Mouse (Mus musculus) adrenal gland, adult (tissue): ENCODE data around the gene Heg1.

Experiments used
- DNase-seq, 2 experiments: peaks; one replicate each; pipeline ENCODE4 v3.0.0; 2022 to 2023; ENCODE audit warnings: low spot score in 1 of 2; ENCODE audit not compliant: inconsistent age in 2 of 2

Gene Heg1

GRCm38 (mm10) chr16:33704289-33704688 is 20.1 kb downstream of the Heg1 start:
- DNase-seq: no peak

GRCm38 (mm10) chr16:33705258-33705657 is 21.1 kb downstream of the Heg1 start:
- DNase-seq: no peak

- no peak for DNase-seq
Observed at GRCm38 (mm10) chr16:33706111-33706890, 22.1 kb downstream of the Heg1 start.

- no peak for DNase-seq
Observed at GRCm38 (mm10) chr16:33708031-33708430, 23.9 kb downstream of the Heg1 start.

- no peak for DNase-seq
Observed at GRCm38 (mm10) chr16:33708585-33709397, 24.6 kb downstream of the Heg1 start.

- DNase-seq: peak; percentile 57 to 83
Observed at GRCm38 (mm10) chr16:33714271-33714670, 30.1 kb downstream of the Heg1 start.

- no peak for DNase-seq
Observed at GRCm38 (mm10) chr16:33723241-33723640, 39.1 kb downstream of the Heg1 start.

GRCm38 (mm10) chr16:33723983-33724382 is 39.8 kb downstream of the Heg1 start:
- no peak for DNase-seq

GRCm38 (mm10) chr16:33726261-33726660 is 42.1 kb downstream of the Heg1 start:
- no peak for DNase-seq

- DNase-seq: no peak
Observed at GRCm38 (mm10) chr16:33726892-33727291, 42.7 kb downstream of the Heg1 start.

- no peak for DNase-seq
Observed at GRCm38 (mm10) chr16:33728427-33728826, 44.3 kb downstream of the Heg1 start.

GRCm38 (mm10) chr16:33731291-33731690 is 47.1 kb downstream of the Heg1 start:
- no peak for DNase-seq

GRCm38 (mm10) chr16:33732237-33732749 is 48.1 kb downstream of the Heg1 start:
- DNase-seq: no peak

GRCm38 (mm10) chr16:33732846-33733580 is 48.8 kb downstream of the Heg1 start:
- no peak for DNase-seq

GRCm38 (mm10) chr16:33733864-33734263 is 49.7 kb downstream of the Heg1 start:
- no peak for DNase-seq

- no peak for DNase-seq
Observed at GRCm38 (mm10) chr16:33734545-33734944, 50.4 kb downstream of the Heg1 start.

GRCm38 (mm10) chr16:33735238-33735637 is 51.1 kb downstream of the Heg1 start:
- DNase-seq: no peak

- no peak for DNase-seq
Observed at GRCm38 (mm10) chr16:33735791-33736190, 51.6 kb downstream of the Heg1 start.

GRCm38 (mm10) chr16:33736746-33737145 is 52.6 kb downstream of the Heg1 start:
- DNase-seq: no peak

GRCm38 (mm10) chr16:33738949-33739719 is 55.0 kb downstream of the Heg1 start:
- DNase-seq: no peak

- DNase-seq: peak; percentile 57 to 81
Observed at GRCm38 (mm10) chr16:33739802-33740201, 55.6 kb downstream of the Heg1 start.
